Mouse (Mus musculus) adipose tissue, adult 10 weeks (tissue): ENCODE results near the gene Fbxw18. TPM values are rescaled to one million over a fixed set of nuclear protein-coding genes. Genes with fewer than 3 reads are reported as not detected.

ENCODE experiments used
- polyA plus RNA-seq: library from polyadenylated mRNA; stranded (reverse); fragments of 350-450 nt; fragmentation: Illumina TruSeq; extraction: RNeasy Lipid Tissue Mini Kit (QIAGEN cat#74804); gene quantifications from one replicate; pipeline ENCODE4 v1.2.3, GENCODE M21; 2014; ENCODE audit warnings: low read depth, low replicate concordance

Gene Fbxw18
- 0.20 TPM for polyA plus RNA-seq

DNA sequence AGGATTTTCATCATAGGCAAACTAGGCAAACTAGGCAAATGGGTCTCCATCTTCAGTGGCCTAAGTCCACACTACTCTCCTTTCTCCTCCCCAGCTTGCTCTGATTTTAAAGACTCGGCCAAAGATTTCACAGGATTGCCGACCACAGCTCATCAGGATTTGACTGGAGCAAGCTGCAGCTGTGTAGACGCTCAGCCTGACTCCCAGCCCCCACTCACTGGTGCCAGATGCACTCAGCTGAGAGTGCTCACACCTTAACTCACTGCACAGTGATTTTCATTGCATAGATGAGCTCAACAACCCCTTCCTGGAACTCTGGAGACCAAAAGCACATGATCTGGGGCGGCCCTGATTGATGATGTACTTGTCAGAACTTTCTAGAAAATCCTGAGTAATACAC lies at the start of gene Fbxw18:
Gene Fbxw18, minus strand, starts transcription at position 101 of the 400 bp plus-strand sequence.

DNA sequence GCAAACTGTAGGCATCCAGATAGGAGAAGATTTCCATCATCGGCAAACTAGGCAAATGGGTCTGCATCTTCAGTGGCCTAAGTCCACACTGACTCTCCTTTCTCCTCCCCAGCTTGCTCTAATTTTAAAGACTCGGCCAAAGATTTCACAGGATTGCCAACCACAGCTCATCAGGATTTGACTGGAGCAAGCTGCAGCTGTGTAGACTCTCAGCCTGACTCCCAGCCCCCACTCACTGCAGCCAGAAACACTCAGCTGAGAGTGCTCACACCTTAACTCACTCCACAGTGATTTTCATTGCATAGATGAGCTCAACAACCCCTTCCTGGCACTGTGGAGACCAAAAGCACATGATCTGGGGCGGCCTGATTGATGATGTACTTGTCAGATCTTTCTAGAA lies 43.5 kb upstream of the Fbxw18 start, which contains the start of gene Fbxw26:
Gene Fbxw26, minus strand, starts transcription at position 101 of the 400 bp plus-strand sequence.

DNA sequence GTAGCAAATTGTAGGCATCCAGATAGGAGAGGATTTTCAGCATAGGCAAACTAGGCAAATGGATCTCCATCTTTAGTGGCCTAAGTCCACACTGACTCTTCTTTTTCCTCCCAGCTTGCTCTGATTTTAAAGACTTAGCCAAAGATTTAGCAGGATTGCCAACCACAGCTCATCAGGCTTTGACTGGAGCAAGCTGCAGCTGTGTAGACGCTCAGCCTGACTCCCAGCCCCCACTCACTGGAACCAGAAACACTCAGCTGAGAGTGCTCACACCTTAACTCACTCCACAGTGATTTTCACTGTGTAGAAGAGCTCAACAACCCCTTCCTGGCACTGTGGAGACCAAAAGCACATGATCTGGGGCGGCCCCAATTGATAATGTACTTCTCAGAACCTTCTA lies 37.9 kb downstream of the Fbxw18 start, which contains the start of gene Fbxw25:
Gene Fbxw25, minus strand, starts transcription at position 101 of the 400 bp plus-strand sequence.

Other genes with a start within 250 kb of the Fbxw18 start
- not detected for gene Fbxw19, start 206.8 kb downstream of the Fbxw18 start, polyA plus RNA-seq
- gene Fbxw15, start 134.4 kb downstream of the Fbxw18 start, polyA plus RNA-seq: 0.41 TPM
- gene Fbxw24, start 76.6 kb downstream of the Fbxw18 start, polyA plus RNA-seq: not detected
- not detected for gene Fbxw25, start 38.0 kb downstream of the Fbxw18 start, polyA plus RNA-seq
- gene Fbxw26, start 43.4 kb upstream of the Fbxw18 start, polyA plus RNA-seq: not detected
- 1.2 TPM for gene Fbxw27, start 88.0 kb upstream of the Fbxw18 start, polyA plus RNA-seq
- 6,153 TPM for gene Spink8, start 109.6 kb upstream of the Fbxw18 start, polyA plus RNA-seq
- 30.1 TPM for gene Nme6, start 130.0 kb upstream of the Fbxw18 start, polyA plus RNA-seq
- not detected for gene Camp, start 146.9 kb upstream of the Fbxw18 start, polyA plus RNA-seq
- gene Cdc25a, start 172.9 kb upstream of the Fbxw18 start, polyA plus RNA-seq: 6.6 TPM
- 65.4 TPM for gene Map4, start 228.8 kb upstream of the Fbxw18 start, polyA plus RNA-seq